Comparison of ENCODE assay signal across 8 mouse cellular contexts in genomic region chr12:98736951-98737800, GRCm38 (mm10). TPM values are rescaled to one million over a fixed set of nuclear protein-coding genes. Genes with fewer than 3 reads are reported as not detected.
DNase-seq lines count a peak whose midpoint lies in the region; ATAC-seq and TF ChIP-seq lines count a peak whose summit lies in the region.

Gene Ptpn21, minus strand, starts transcription at chr12:98737405.

- peaks cover 7% of the 10 kb centered on the region; the same call in 1 of the 2 replicates for H3K9me3 ChIP-seq in erythroblast, embryonic 14.5 days (ENCODE audit: control insufficient read depth, low read length)
- no peaks in the 10 kb centered on the region for H3K9me3 ChIP-seq in forebrain, postnatal 0 days (ENCODE audit: low read length)
- H3K9me3 ChIP-seq in hindbrain, embryonic 10.5 days, result no peaks in the 10 kb centered on the region
- no peaks in the 10 kb centered on the region for H3K9me3 ChIP-seq in limb, embryonic 13.5 days
- H3K9me3 ChIP-seq in midbrain, embryonic 15.5 days, result no peaks in the 10 kb centered on the region

- H3K4me1 ChIP-seq in erythroblast, embryonic 14.5 days (ENCODE audit: control insufficient read depth), result peaks cover 26% of the 10 kb centered on the region
- H3K4me1 ChIP-seq in forebrain, postnatal 0 days (ENCODE audit: insufficient read depth), result peaks cover 14% of the 10 kb centered on the region; the same call in 1 of the 2 replicates
- H3K4me1 ChIP-seq in hindbrain, embryonic 10.5 days (replicated peaks), result peaks cover 39% of the 10 kb centered on the region
- H3K4me1 ChIP-seq in limb, embryonic 13.5 days, result peaks cover 29% of the 10 kb centered on the region
- peaks cover 37% of the 10 kb centered on the region for H3K4me1 ChIP-seq in midbrain, embryonic 15.5 days

- H3K36me3 ChIP-seq in erythroblast, embryonic 14.5 days (ENCODE audit: control insufficient read depth), result no peaks in the 10 kb centered on the region
- H3K36me3 ChIP-seq in forebrain, postnatal 0 days (ENCODE audit: insufficient read depth), result no peaks in the 10 kb centered on the region
- no peaks in the 10 kb centered on the region for H3K36me3 ChIP-seq in hindbrain, embryonic 10.5 days
- H3K36me3 ChIP-seq in limb, embryonic 13.5 days, result no peaks in the 10 kb centered on the region
- H3K36me3 ChIP-seq in midbrain, embryonic 15.5 days (replicated peaks), result no peaks in the 10 kb centered on the region

- 1% methylated on average over 73 of the region's 75 CpGs for WGBS in forebrain, postnatal 0 days
- WGBS in hindbrain, embryonic 10.5 days, result under 1% methylated on average over 75 of the region's 75 CpGs
- WGBS in limb, embryonic 13.5 days, result under 1% methylated on average over 75 of the region's 75 CpGs
- under 1% methylated on average over 75 of the region's 75 CpGs for WGBS in midbrain, embryonic 15.5 days

- H3K27me3 ChIP-seq in erythroblast, embryonic 14.5 days (ENCODE audit: control insufficient read depth), result peaks cover 72% of the 10 kb centered on the region
- H3K27me3 ChIP-seq in forebrain, postnatal 0 days (ENCODE audit: insufficient read depth, low read length), result no peaks in the 10 kb centered on the region
- peaks cover 34% of the 10 kb centered on the region for H3K27me3 ChIP-seq in hindbrain, embryonic 10.5 days (ENCODE audit: insufficient read depth, poor library complexity, severe bottlenecking)
- peaks cover 8% of the 10 kb centered on the region for H3K27me3 ChIP-seq in limb, embryonic 13.5 days
- H3K27me3 ChIP-seq in midbrain, embryonic 15.5 days (replicated peaks), result 0 out of 2 replicates have a peak, but pooled peaks cover 6% of the 10 kb centered on the region

- H3K9ac ChIP-seq in forebrain, postnatal 0 days, result peak within 1 kb of the TSS; percentile 57
- H3K9ac ChIP-seq in limb, embryonic 13.5 days, result peak within 1 kb of the TSS; percentile 93
- peak within 1 kb of the TSS; percentile 56 for H3K9ac ChIP-seq in midbrain, embryonic 15.5 days

- peak within 1 kb of the TSS; percentile 99 for H3K4me2 ChIP-seq in forebrain, postnatal 0 days (ENCODE audit: low read depth)
- H3K4me2 ChIP-seq in limb, embryonic 13.5 days (replicated peaks), result peak within 1 kb of the TSS; percentile 80
- H3K4me2 ChIP-seq in midbrain, embryonic 15.5 days, result peak within 1 kb of the TSS; percentile 99

- no peak for TF ChIP-seq CTCF in forebrain, postnatal 0 days (IDR thresholded peaks at IDR 0.05; ENCODE audit: low read depth)

- H3K27ac ChIP-seq in forebrain, postnatal 0 days (ENCODE audit: low read depth, low read length), result peak within 1 kb of the TSS; percentile 29; the same call in 1 of the 2 replicates
- peak within 1 kb of the TSS; percentile 93 for H3K27ac ChIP-seq in hindbrain, embryonic 10.5 days
- H3K27ac ChIP-seq in limb, embryonic 13.5 days, result peak within 1 kb of the TSS; percentile 91
- H3K27ac ChIP-seq in midbrain, embryonic 15.5 days, result peak within 1 kb of the TSS; percentile 36; the same call in 1 of the 2 replicates

- DNase-seq in brain, adult 2 months (ENCODE audit: low read depth, low spot score), result peak; percentile 75
- DNase-seq in forebrain, postnatal 0 days, result peak; percentile 63
- DNase-seq in hindbrain, embryonic 10.5 days (ENCODE audit: low spot score), result peak; percentile 54
- DNase-seq in yolk sac, embryonic 10.5 days (ENCODE audit: low spot score), result peak; percentile 76

- ATAC-seq in erythroblast, adult 5-6 weeks (replicated peaks; ENCODE audit: low FRiP score, poor library complexity, severe bottlenecking), result no peak
- ATAC-seq in forebrain, postnatal 0 days, result peak; percentile 16
- ATAC-seq in limb, embryonic 13.5 days (ENCODE audit: low FRiP score, low read depth), result peak; percentile 68
- ATAC-seq in midbrain, embryonic 15.5 days (replicated peaks), result peak; percentile 35

- peak within 1 kb of the TSS; percentile 51 for H3K4me3 ChIP-seq in erythroblast, embryonic 14.5 days (replicated peaks)
- peak within 1 kb of the TSS; percentile 69 for H3K4me3 ChIP-seq in forebrain, postnatal 0 days (ENCODE audit: low read depth, low read length)
- peak within 1 kb of the TSS; percentile 85 for H3K4me3 ChIP-seq in hindbrain, embryonic 10.5 days
- H3K4me3 ChIP-seq in limb, embryonic 13.5 days, result peak within 1 kb of the TSS; percentile 79
- H3K4me3 ChIP-seq in midbrain, embryonic 15.5 days, result peak within 1 kb of the TSS; percentile 67

RNA-seq across cellular contexts. Expression of gene Ptpn21, which starts in this region (rescaled TPM):
- polyA plus RNA-seq in erythroblast, embryonic 14.5 days (2012), result not detected in 2 replicates
- 0.21 and 0.58 TPM in 2 replicates for total RNA-seq in erythroblast, adult 5-6 weeks (2015; ENCODE audit: low replicate concordance)
- total RNA-seq in erythroblast, adult 5-6 weeks (2017; ENCODE audit: low replicate concordance), result 0.70 and 2.2 TPM in 2 replicates
- total RNA-seq in forebrain, postnatal 0 days (2014; rRNA removed), result 3.1 and 4.0 TPM in 2 replicates
- polyA plus RNA-seq in forebrain, postnatal 0 days (2015; fragmentation: Nextera tagmentation; extraction: Ambion mirVana), result 1.2 and 1.3 TPM in 2 replicates
- 5.3 and 6.1 TPM in 2 replicates for polyA plus RNA-seq in hindbrain, embryonic 10.5 days (2016; fragmentation: Nextera tagmentation; extraction: Ambion mirVana)
- 6.1 and 7.6 TPM in 2 replicates for polyA plus RNA-seq in limb, embryonic 13.5 days (2015; fragmentation: Nextera tagmentation; extraction: Ambion mirVana)
- 4.7 and 5.0 TPM in 2 replicates for polyA plus RNA-seq in midbrain, embryonic 15.5 days (2015; fragmentation: Nextera tagmentation; extraction: Ambion mirVana)

Comparison
In these comparisons a context has a peak if more than half of its experiments do, and no peak if none do; other contexts are left out.
1. H3K27ac ChIP-seq: peak in every context shown above with its lines; median percentile 93 in hindbrain, embryonic 10.5 days; 91 in limb, embryonic 13.5 days; 36 in midbrain, embryonic 15.5 days; 29 in forebrain, postnatal 0 days.